8 mouse cellular contexts compared by ENCODE assay signal in the genomic region with DNA sequence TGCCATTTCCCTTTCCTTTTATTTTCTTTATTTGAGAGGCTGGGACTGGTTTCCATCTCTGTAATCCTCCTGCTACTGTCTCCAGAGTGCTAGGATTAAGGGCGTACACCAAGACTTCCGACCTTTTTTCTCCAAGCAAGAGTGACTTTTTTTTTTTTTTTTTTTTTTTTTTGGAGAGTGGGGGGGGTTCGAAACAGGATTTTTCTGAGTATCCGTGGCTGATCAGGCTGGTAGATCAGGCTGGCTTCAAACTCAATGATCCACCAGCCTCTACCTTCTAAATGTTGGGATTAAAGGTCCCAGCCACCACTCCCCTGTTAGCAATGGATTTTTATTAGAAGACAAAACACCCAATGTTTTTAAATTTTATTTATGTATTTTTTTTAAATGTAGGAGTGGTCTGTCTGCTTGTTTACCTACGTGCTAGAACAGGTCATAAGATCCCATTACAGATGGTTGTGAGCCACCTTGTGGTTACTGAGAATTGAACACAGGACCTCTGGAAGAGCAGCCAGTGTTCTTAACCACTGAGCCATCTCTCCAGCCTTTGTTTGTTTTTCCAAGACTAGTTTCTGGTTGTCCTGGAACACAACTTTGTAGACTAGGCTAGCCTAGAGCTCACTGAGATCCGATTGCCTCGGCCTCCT. TPM values are rescaled to one million over a fixed set of nuclear protein-coding genes. Genes with fewer than 3 reads are reported as not detected.
DNase-seq lines count a peak whose midpoint lies in the region; ATAC-seq and TF ChIP-seq lines count a peak whose summit lies in the region.

No protein-coding gene starts in this region.

- H3K27ac ChIP-seq in heart, embryonic 10.5 days, result peak overlapping the region; percentile 98
- H3K27ac ChIP-seq in heart, postnatal 0 days (ENCODE audit: low read depth), result peak overlapping the region; percentile 97
- H3K27ac ChIP-seq in liver, embryonic 12.5 days, result peak overlapping the region; percentile 100
- peak overlapping the region; percentile 91 for H3K27ac ChIP-seq in neural tube, embryonic 15.5 days (replicated peaks)

- TF ChIP-seq CTCF in heart, postnatal 0 days (IDR thresholded peaks at IDR 0.05; ENCODE audit: low read depth), result peak; percentile 26; the same call in 1 of the 2 replicates

- intact Hi-C loops in heart, postnatal 25 days (cut with DNase I), result no loop called here

- H3K4me2 ChIP-seq in heart, postnatal 0 days (ENCODE audit: low read depth, low read length), result peak overlapping the region; percentile 74
- H3K4me2 ChIP-seq in liver, embryonic 12.5 days, result peak overlapping the region; percentile 73
- peak overlapping the region; percentile 82 for H3K4me2 ChIP-seq in neural tube, embryonic 15.5 days

- 19% methylated on average over 7 of the region's 7 CpGs for WGBS in heart, embryonic 10.5 days
- 19% methylated on average over 7 of the region's 7 CpGs for WGBS in heart, postnatal 0 days
- WGBS in liver, embryonic 12.5 days (ENCODE audit: insufficient replicate concordance), result 12% methylated on average over 7 of the region's 7 CpGs
- WGBS in neural tube, embryonic 15.5 days, result 26% methylated on average over 7 of the region's 7 CpGs

- peak overlapping the region; percentile 85 for H3K9ac ChIP-seq in heart, postnatal 0 days (replicated peaks; ENCODE audit: low read depth, low read length)
- peak overlapping the region; percentile 99 for H3K9ac ChIP-seq in liver, embryonic 12.5 days
- peak overlapping the region; percentile 93 for H3K9ac ChIP-seq in neural tube, embryonic 15.5 days (replicated peaks)

- H3K4me3 ChIP-seq in heart, embryonic 10.5 days, result peak overlapping the region; percentile 90
- peak overlapping the region; percentile 76 for H3K4me3 ChIP-seq in heart, postnatal 0 days (ENCODE audit: low read depth, low read length)
- H3K4me3 ChIP-seq in liver, embryonic 12.5 days, result peak overlapping the region; percentile 95
- peak overlapping the region; percentile 72 for H3K4me3 ChIP-seq in neural tube, embryonic 15.5 days (replicated peaks)

- ATAC-seq in heart, postnatal 0 days (ENCODE audit: insufficient read depth, low read depth), result no peak
- no peak for ATAC-seq in liver, embryonic 12.5 days
- ATAC-seq in neural tube, embryonic 15.5 days (ENCODE audit: low FRiP score), result no peak; the same call in 1 of the 2 replicates

- H3K4me1 ChIP-seq in heart, embryonic 10.5 days, result peaks cover 54% of the 10 kb centered on the region
- H3K4me1 ChIP-seq in heart, postnatal 0 days (ENCODE audit: control insufficient read depth, insufficient read depth), result peaks cover 42% of the 10 kb centered on the region
- H3K4me1 ChIP-seq in liver, embryonic 12.5 days, result peaks cover 63% of the 10 kb centered on the region
- peaks cover 37% of the 10 kb centered on the region for H3K4me1 ChIP-seq in neural tube, embryonic 15.5 days

- DNase-seq in heart, embryonic 10.5 days (ENCODE audit: low spot score), result no peak
- no peak for DNase-seq in heart, postnatal 25 days (ENCODE audit: low spot score)
- DNase-seq in ZHBTc4 (ENCODE audit: low read depth, low spot score), result peak; percentile 67
- DNase-seq in heart, postnatal 0 days (ENCODE audit: low spot score), result no peak
- no peak for DNase-seq in right cerebral cortex, adult 18-20 months
- no peak for DNase-seq in adrenal gland, adult 2 months

- H3K9me3 ChIP-seq in heart, embryonic 10.5 days, result no peaks in the 10 kb centered on the region
- no peaks in the 10 kb centered on the region for H3K9me3 ChIP-seq in heart, postnatal 0 days (replicated peaks; ENCODE audit: control insufficient read depth, low read length)
- H3K9me3 ChIP-seq in liver, embryonic 12.5 days (replicated peaks), result no peaks in the 10 kb centered on the region
- no peaks in the 10 kb centered on the region for H3K9me3 ChIP-seq in neural tube, embryonic 15.5 days (replicated peaks)

- H3K27me3 ChIP-seq in heart, embryonic 10.5 days (ENCODE audit: insufficient read depth, poor library complexity, severe bottlenecking), result peaks cover 5% of the 10 kb centered on the region; the same call in 1 of the 2 replicates
- H3K27me3 ChIP-seq in heart, postnatal 0 days (ENCODE audit: control insufficient read depth, insufficient read depth, low read length), result no peaks in the 10 kb centered on the region
- H3K27me3 ChIP-seq in liver, embryonic 12.5 days (replicated peaks), result peaks cover 21% of the 10 kb centered on the region; the same call in 1 of the 2 replicates
- H3K27me3 ChIP-seq in neural tube, embryonic 15.5 days (replicated peaks), result no peaks in the 10 kb centered on the region

- H3K36me3 ChIP-seq in heart, embryonic 10.5 days, result peaks cover 17% of the 10 kb centered on the region; the same call in 1 of the 2 replicates
- peaks cover 12% of the 10 kb centered on the region; the same call in 1 of the 2 replicates for H3K36me3 ChIP-seq in heart, postnatal 0 days (replicated peaks; ENCODE audit: control insufficient read depth, insufficient read depth, low read length)
- peaks cover 36% of the 10 kb centered on the region for H3K36me3 ChIP-seq in liver, embryonic 12.5 days
- no peaks in the 10 kb centered on the region for H3K36me3 ChIP-seq in neural tube, embryonic 15.5 days

- TF ChIP-seq EP300 in heart, postnatal 0 days (IDR thresholded peaks at IDR 0.05; ENCODE audit: low read depth), result peak; percentile 43

RNA-seq across cellular contexts. Expression of gene Plekha4, which starts 0.5 kb away (rescaled TPM):
- polyA plus RNA-seq in heart, embryonic 10.5 days (2016; fragmentation: Nextera tagmentation; extraction: Ambion mirVana), result 0.59 and 0.64 TPM in 2 replicates
- total RNA-seq in heart, postnatal 25 days (2021), result 1 to 10 TPM; 2.2 to 4.7 TPM
- 1.3 and 3.4 TPM in 2 replicates for total RNA-seq in heart, postnatal 0 days (2014; rRNA removed; ENCODE audit: low replicate concordance)
- 0.78 and 1.2 TPM in 2 replicates for polyA plus RNA-seq in heart, postnatal 0 days (2015; fragmentation: Nextera tagmentation; extraction: Ambion mirVana)
- polyA plus RNA-seq in liver, embryonic 12.5 days (2016; fragmentation: Nextera tagmentation; extraction: Ambion mirVana), result 0.80 and 0.87 TPM in 2 replicates
- 4.3 and 4.7 TPM in 2 replicates for polyA plus RNA-seq in neural tube, embryonic 15.5 days (2015; fragmentation: Nextera tagmentation; extraction: Ambion mirVana)
- total RNA-seq in adrenal gland, adult 2 months (2021), result 1 to 10 TPM; 3.0 to 5.9 TPM
- 9.8 and 15.6 TPM in 2 replicates for polyA plus RNA-seq in adrenal gland, adult 2 months (2012; rRNA removed)

RNA-seq across cellular contexts. Expression of gene Ppp1r15a, which starts 0.5 kb away (rescaled TPM):
- 28.2 and 31.2 TPM in 2 replicates for polyA plus RNA-seq in heart, embryonic 10.5 days (2016; fragmentation: Nextera tagmentation; extraction: Ambion mirVana)
- total RNA-seq in heart, postnatal 25 days (2021), result 10 to 100 TPM; 22.7 to 23.9 TPM
- total RNA-seq in heart, postnatal 0 days (2014; rRNA removed; ENCODE audit: low replicate concordance), result 10.6 and 28.8 TPM in 2 replicates
- 19.2 and 22.8 TPM in 2 replicates for polyA plus RNA-seq in heart, postnatal 0 days (2015; fragmentation: Nextera tagmentation; extraction: Ambion mirVana)
- polyA plus RNA-seq in liver, embryonic 12.5 days (2016; fragmentation: Nextera tagmentation; extraction: Ambion mirVana), result 157 and 165 TPM in 2 replicates
- polyA plus RNA-seq in neural tube, embryonic 15.5 days (2015; fragmentation: Nextera tagmentation; extraction: Ambion mirVana), result 17.8 and 18.4 TPM in 2 replicates
- 10 to 100 TPM; 49.0 to 57.8 TPM for total RNA-seq in adrenal gland, adult 2 months (2021)
- 49.5 and 49.7 TPM in 2 replicates for polyA plus RNA-seq in adrenal gland, adult 2 months (2012; rRNA removed)

RNA-seq across cellular contexts. Expression of gene Nucb1, which starts 16.4 kb away (rescaled TPM):
- 163 and 198 TPM in 2 replicates for polyA plus RNA-seq in heart, embryonic 10.5 days (2016; fragmentation: Nextera tagmentation; extraction: Ambion mirVana)
- 100 to 1,000 TPM; 126 to 129 TPM for total RNA-seq in heart, postnatal 25 days (2021)
- total RNA-seq in heart, postnatal 0 days (2014; rRNA removed; ENCODE audit: low replicate concordance), result 78.4 and 107 TPM in 2 replicates
- 108 and 110 TPM in 2 replicates for polyA plus RNA-seq in heart, postnatal 0 days (2015; fragmentation: Nextera tagmentation; extraction: Ambion mirVana)
- polyA plus RNA-seq in liver, embryonic 12.5 days (2016; fragmentation: Nextera tagmentation; extraction: Ambion mirVana), result 140 and 146 TPM in 2 replicates
- polyA plus RNA-seq in neural tube, embryonic 15.5 days (2015; fragmentation: Nextera tagmentation; extraction: Ambion mirVana), result 140 and 158 TPM in 2 replicates
- 100 to 1,000 TPM; 280 to 286 TPM for total RNA-seq in adrenal gland, adult 2 months (2021)
- polyA plus RNA-seq in adrenal gland, adult 2 months (2012; rRNA removed), result 594 and 643 TPM in 2 replicates

RNA-seq across cellular contexts. Expression of gene Hsd17b14, which starts 28.1 kb away (rescaled TPM):
- 0.42 and 1.2 TPM in 2 replicates for polyA plus RNA-seq in heart, embryonic 10.5 days (2016; fragmentation: Nextera tagmentation; extraction: Ambion mirVana)
- total RNA-seq in heart, postnatal 25 days (2021), result under 1 TPM; 0.18 to 0.59 TPM
- total RNA-seq in heart, postnatal 0 days (2014; rRNA removed; ENCODE audit: low replicate concordance), result not detected in 2 replicates
- polyA plus RNA-seq in heart, postnatal 0 days (2015; fragmentation: Nextera tagmentation; extraction: Ambion mirVana), result 0.11 and 0.34 TPM in 2 replicates
- 1.5 and 1.8 TPM in 2 replicates for polyA plus RNA-seq in liver, embryonic 12.5 days (2016; fragmentation: Nextera tagmentation; extraction: Ambion mirVana)
- polyA plus RNA-seq in neural tube, embryonic 15.5 days (2015; fragmentation: Nextera tagmentation; extraction: Ambion mirVana), result 0.93 TPM in 1 of 2 replicates, not detected in the other
- total RNA-seq in adrenal gland, adult 2 months (2021), result 1 to 10 TPM; 2.3 TPM
- 1.5 and 2.3 TPM in 2 replicates for polyA plus RNA-seq in adrenal gland, adult 2 months (2012; rRNA removed)

RNA-seq across cellular contexts. Expression of gene Dhdh, which starts 38.0 kb away (rescaled TPM):
- 5.8 and 6.1 TPM in 2 replicates for polyA plus RNA-seq in heart, embryonic 10.5 days (2016; fragmentation: Nextera tagmentation; extraction: Ambion mirVana)
- 1 to 10 TPM; 5.9 to 6.7 TPM for total RNA-seq in heart, postnatal 25 days (2021)
- 3.4 and 5.6 TPM in 2 replicates for total RNA-seq in heart, postnatal 0 days (2014; rRNA removed; ENCODE audit: low replicate concordance)
- 5.1 and 5.3 TPM in 2 replicates for polyA plus RNA-seq in heart, postnatal 0 days (2015; fragmentation: Nextera tagmentation; extraction: Ambion mirVana)
- polyA plus RNA-seq in liver, embryonic 12.5 days (2016; fragmentation: Nextera tagmentation; extraction: Ambion mirVana), result 2.8 and 3.1 TPM in 2 replicates
- polyA plus RNA-seq in neural tube, embryonic 15.5 days (2015; fragmentation: Nextera tagmentation; extraction: Ambion mirVana), result 4.2 and 4.8 TPM in 2 replicates
- 10 to 100 TPM; 55.4 to 71.1 TPM for total RNA-seq in adrenal gland, adult 2 months (2021)
- polyA plus RNA-seq in adrenal gland, adult 2 months (2012; rRNA removed), result 17.6 and 21.4 TPM in 2 replicates
